9 mouse cellular contexts compared by ENCODE assay signal in genomic region chr2:26317371-26317770, GRCm38 (mm10). TPM values are rescaled to one million over a fixed set of nuclear protein-coding genes. Genes with fewer than 3 reads are reported as not detected.
DNase-seq lines count a peak whose midpoint lies in the region; ATAC-seq and TF ChIP-seq lines count a peak whose summit lies in the region.
"Had no signal": no experiment of that assay in that cellular context is flagged by ENCODE, and none has a peak within 500 bp of the region (broad histone marks: within the 10 kb centered on the region; RNA-seq: fewer than 3 reads in every experiment).

No protein-coding gene starts in this region.

- peak; percentile 16 to 30 for DNase-seq in cerebellum, postnatal 14 days
- DNase-seq in cerebellum, adult 9-10 months: no peak
- DNase-seq in lung, adult 2 months: no peak
- DNase-seq in layer of hippocampus, adult 9-11 months: no peak
- DNase-seq in kidney, adult 11 months: no peak

- H3K36me3 ChIP-seq in lung, embryonic 16.5 days (ENCODE audit: control insufficient read depth, insufficient read depth, low read length): no peaks in the 10 kb centered on the region; the same call in 1 of the 2 replicates
- H3K36me3 ChIP-seq in limb, embryonic 12.5 days: peaks cover 33% of the 10 kb centered on the region
- H3K36me3 ChIP-seq in stomach, embryonic 16.5 days (ENCODE audit: control insufficient read depth, insufficient read depth, low read length): no peaks in the 10 kb centered on the region

- peak overlapping the region; percentile 89; the same call in 1 of the 2 replicates for H3K4me3 ChIP-seq in lung, embryonic 16.5 days (ENCODE audit: low read length)
- H3K4me3 ChIP-seq in lung, adult 2 months (replicated peaks; ENCODE audit: extremely low read depth, low read depth, low read length): no peak overlapping the region
- peak overlapping the region; percentile 89 for H3K4me3 ChIP-seq in limb, embryonic 12.5 days (replicated peaks)
- H3K4me3 ChIP-seq in stomach, embryonic 16.5 days (replicated peaks; ENCODE audit: low read length): peak overlapping the region; percentile 80; the same call in 1 of the 2 replicates

- no peak overlapping the region for H3K9ac ChIP-seq in lung, embryonic 16.5 days (ENCODE audit: low read length)
- H3K9ac ChIP-seq in limb, embryonic 12.5 days (replicated peaks): peak overlapping the region; percentile 93
- H3K9ac ChIP-seq in stomach, embryonic 16.5 days (ENCODE audit: low read length): peak overlapping the region; percentile 90; the same call in 1 of the 2 replicates

- no peaks in the 10 kb centered on the region for H3K27me3 ChIP-seq in lung, embryonic 16.5 days (ENCODE audit: control insufficient read depth, insufficient read depth, low read depth, low read length)
- H3K27me3 ChIP-seq in limb, embryonic 12.5 days: no peaks in the 10 kb centered on the region
- H3K27me3 ChIP-seq in stomach, embryonic 16.5 days (ENCODE audit: control insufficient read depth, insufficient read depth, low read length): no peaks in the 10 kb centered on the region

- TF ChIP-seq CTCF in lung, adult 2 months (IDR thresholded peaks at IDR 0.05; ENCODE audit: insufficient read depth, low read length): no peak

- peaks cover 44% of the 10 kb centered on the region for H3K4me1 ChIP-seq in lung, embryonic 16.5 days (replicated peaks; ENCODE audit: control insufficient read depth, insufficient read depth, low read length)
- peaks cover 9% of the 10 kb centered on the region for H3K4me1 ChIP-seq in lung, adult 2 months (ENCODE audit: control insufficient read depth, insufficient read depth, low read length)
- H3K4me1 ChIP-seq in limb, embryonic 12.5 days (replicated peaks): peaks cover 61% of the 10 kb centered on the region
- peaks cover 34% of the 10 kb centered on the region for H3K4me1 ChIP-seq in stomach, embryonic 16.5 days (ENCODE audit: control insufficient read depth, insufficient read depth, low read length)

- TF ChIP-seq POLR2A in lung, adult 2 months (IDR thresholded peaks at IDR 0.05; ENCODE audit: borderline replicate concordance, extremely low read depth, low read depth, low read length): no peak

- H3K27ac ChIP-seq in lung, embryonic 16.5 days (ENCODE audit: low read length): no peak overlapping the region; the same call in 1 of the 2 replicates
- peak overlapping the region; percentile 97 for H3K27ac ChIP-seq in limb, embryonic 12.5 days
- H3K27ac ChIP-seq in stomach, embryonic 16.5 days (ENCODE audit: low read length): peak overlapping the region; percentile 93; the same call in 1 of the 2 replicates

- no peak for ATAC-seq in lung, embryonic 16.5 days (ENCODE audit: low read depth)
- ATAC-seq in limb, embryonic 12.5 days (ENCODE audit: insufficient number of reproducible peaks, insufficient read depth, low FRiP score, low TSS enrichment, low read depth): no peak
- ATAC-seq in stomach, embryonic 16.5 days (ENCODE audit: insufficient read depth, low FRiP score): no peak

- H3K9me3 ChIP-seq in lung, embryonic 16.5 days (ENCODE audit: control insufficient read depth, low read length): no peaks in the 10 kb centered on the region
- H3K9me3 ChIP-seq in limb, embryonic 12.5 days: no peaks in the 10 kb centered on the region
- H3K9me3 ChIP-seq in stomach, embryonic 16.5 days (replicated peaks; ENCODE audit: control insufficient read depth, low read length): no peaks in the 10 kb centered on the region
- H3K9me3 ChIP-seq: megakaryocyte, embryonic 14.5 days had no signal

- H3K4me2 ChIP-seq in lung, embryonic 16.5 days (ENCODE audit: low read depth, low read length): peak overlapping the region; percentile 75
- peak overlapping the region; percentile 90 for H3K4me2 ChIP-seq in limb, embryonic 12.5 days
- peak overlapping the region; percentile 72 for H3K4me2 ChIP-seq in stomach, embryonic 16.5 days (ENCODE audit: low read depth, low read length)

- 39% methylated on average over 3 of the region's 3 CpGs for WGBS in lung, embryonic 16.5 days
- WGBS in lung, adult 2 months: 50% methylated on average over 3 of the region's 3 CpGs
- 68% methylated on average over 3 of the region's 3 CpGs for WGBS in limb, embryonic 12.5 days
- WGBS in stomach, embryonic 16.5 days: 60% methylated on average over 3 of the region's 3 CpGs

RNA-seq across cellular contexts. Expression of gene Gpsm1, which starts 2.1 kb away (rescaled TPM):
- polyA plus RNA-seq in lung, embryonic 16.5 days (2015; fragmentation: Nextera tagmentation; extraction: Ambion mirVana): 47.2 and 51.6 TPM in 2 replicates
- 49.9 and 56.2 TPM in 2 replicates for polyA plus RNA-seq in lung, adult 2 months (2012; rRNA removed)
- 73.4 and 74.1 TPM in 2 replicates for polyA plus RNA-seq in limb, embryonic 12.5 days (2016; fragmentation: Nextera tagmentation; extraction: Ambion mirVana)
- polyA plus RNA-seq in stomach, embryonic 16.5 days (2015; fragmentation: Nextera tagmentation; extraction: Ambion mirVana): 28.8 and 33.0 TPM in 2 replicates

RNA-seq across cellular contexts. Expression of gene Ccdc187, which starts 23.0 kb away (rescaled TPM):
- 0.60 TPM in 2 replicates for polyA plus RNA-seq in lung, embryonic 16.5 days (2015; fragmentation: Nextera tagmentation; extraction: Ambion mirVana)
- polyA plus RNA-seq in lung, adult 2 months (2012; rRNA removed): 6.6 and 7.9 TPM in 2 replicates
- polyA plus RNA-seq in limb, embryonic 12.5 days (2016; fragmentation: Nextera tagmentation; extraction: Ambion mirVana): not detected in 2 replicates
- 0.58 and 0.82 TPM in 2 replicates for polyA plus RNA-seq in stomach, embryonic 16.5 days (2015; fragmentation: Nextera tagmentation; extraction: Ambion mirVana)

RNA-seq across cellular contexts. Expression of gene Dnlz, which starts 34.5 kb away (rescaled TPM):
- 22.8 and 24.7 TPM in 2 replicates for polyA plus RNA-seq in lung, embryonic 16.5 days (2015; fragmentation: Nextera tagmentation; extraction: Ambion mirVana)
- polyA plus RNA-seq in lung, adult 2 months (2012; rRNA removed): 16.3 and 16.4 TPM in 2 replicates
- 32.2 and 32.5 TPM in 2 replicates for polyA plus RNA-seq in limb, embryonic 12.5 days (2016; fragmentation: Nextera tagmentation; extraction: Ambion mirVana)
- polyA plus RNA-seq in stomach, embryonic 16.5 days (2015; fragmentation: Nextera tagmentation; extraction: Ambion mirVana): 20.5 and 23.8 TPM in 2 replicates

RNA-seq across cellular contexts. Expression of gene Card9, which starts 43.3 kb away (rescaled TPM):
- polyA plus RNA-seq in lung, embryonic 16.5 days (2015; fragmentation: Nextera tagmentation; extraction: Ambion mirVana): 4.2 and 4.4 TPM in 2 replicates
- 27.1 and 30.6 TPM in 2 replicates for polyA plus RNA-seq in lung, adult 2 months (2012; rRNA removed)
- 0.50 and 0.51 TPM in 2 replicates for polyA plus RNA-seq in limb, embryonic 12.5 days (2016; fragmentation: Nextera tagmentation; extraction: Ambion mirVana)
- polyA plus RNA-seq in stomach, embryonic 16.5 days (2015; fragmentation: Nextera tagmentation; extraction: Ambion mirVana): 1.1 and 1.5 TPM in 2 replicates

Comparison
In these comparisons a context has a peak if more than half of its experiments do, and no peak if none do; other contexts are left out.
1. DNase-seq: peak in cerebellum, postnatal 14 days (2 of 2); none in cerebellum, adult 9-10 months (single experiment), lung, adult 2 months (single experiment), layer of hippocampus, adult 9-11 months (single experiment) and kidney, adult 11 months (single experiment).
2. Peak in every context shown above with its lines, with median percentiles within 50 percentile points of each other: H3K4me2 ChIP-seq.